Mouse (Mus musculus) lung, embryonic 15.5 days (tissue): ENCODE data around the gene Sstr5. TPM values are rescaled to one million over a fixed set of nuclear protein-coding genes. Genes with fewer than 3 reads are reported as not detected.

ENCODE experiments used
- ATAC-seq: fragments of 200-750 bp; cut with Nextera tagmentation; 2 replicates; pipeline ENCODE4 v1.8.0; 2017; ENCODE audit warnings: moderate number of reproducible peaks, borderline replicate concordance; ENCODE audit not compliant: low FRiP score, low TSS enrichment; ENCODE audit errors: extremely low read depth
- H3K27ac ChIP-seq: fragments of 300-500 bp; sonication (generic); 2 replicates; pipeline ENCODE4 v1.5.1; 2015; ENCODE audit warnings: moderate library complexity, mild to moderate bottlenecking, inconsistent platforms
- H3K27me3 ChIP-seq: fragments of 300-500 bp; sonication (generic); 2 replicates; pipeline ENCODE4 v1.6.1; 2015; ENCODE audit warnings: inconsistent platforms
- H3K36me3 ChIP-seq: fragments of 300-500 bp; sonication (generic); 2 replicates; pipeline ENCODE4 v1.6.1; 2015; ENCODE audit warnings: inconsistent platforms
- H3K4me1 ChIP-seq: fragments of 300-500 bp; sonication (generic); 2 replicates; pipeline ENCODE4 v1.6.1; 2015; ENCODE audit warnings: inconsistent platforms
- H3K4me2 ChIP-seq: fragments of 300-500 bp; sonication (generic); 2 replicates; pipeline ENCODE4 v1.6.1; 2015; ENCODE audit warnings: inconsistent platforms, mild to moderate bottlenecking, moderate library complexity
- H3K4me3 ChIP-seq: fragments of 300-500 bp; sonication (generic); 2 replicates; pipeline ENCODE4 v1.5.1; 2015; ENCODE audit warnings: mild to moderate bottlenecking, inconsistent platforms
- H3K9ac ChIP-seq: fragments of 300-500 bp; sonication (generic); 2 replicates; pipeline ENCODE4 v1.6.1; 2015; ENCODE audit warnings: inconsistent platforms
- H3K9me3 ChIP-seq: fragments of 300-500 bp; sonication (generic); 2 replicates; pipeline ENCODE4 v1.6.1; 2016; ENCODE audit warnings: inconsistent platforms
- WGBS: fragments of 180-500 bp; shearing (Covaris S2); methylation state at CpG from one replicate; pipeline ENCODE4 v1.1.7; 2015; 5-methylcytosine and 5-hydroxymethylcytosine counted together
- polyA plus RNA-seq: library from polyadenylated mRNA; unstranded; fragments of >200 nt; fragmentation: Nextera tagmentation; extraction: Ambion mirVana; gene quantifications from 2 replicates; pipeline ENCODE4 v1.2.1, GENCODE M21; 2015

Sstr5 gene
- polyA plus RNA-seq, 1 experiment from 2014 or later, result 0.09 TPM

DNA sequence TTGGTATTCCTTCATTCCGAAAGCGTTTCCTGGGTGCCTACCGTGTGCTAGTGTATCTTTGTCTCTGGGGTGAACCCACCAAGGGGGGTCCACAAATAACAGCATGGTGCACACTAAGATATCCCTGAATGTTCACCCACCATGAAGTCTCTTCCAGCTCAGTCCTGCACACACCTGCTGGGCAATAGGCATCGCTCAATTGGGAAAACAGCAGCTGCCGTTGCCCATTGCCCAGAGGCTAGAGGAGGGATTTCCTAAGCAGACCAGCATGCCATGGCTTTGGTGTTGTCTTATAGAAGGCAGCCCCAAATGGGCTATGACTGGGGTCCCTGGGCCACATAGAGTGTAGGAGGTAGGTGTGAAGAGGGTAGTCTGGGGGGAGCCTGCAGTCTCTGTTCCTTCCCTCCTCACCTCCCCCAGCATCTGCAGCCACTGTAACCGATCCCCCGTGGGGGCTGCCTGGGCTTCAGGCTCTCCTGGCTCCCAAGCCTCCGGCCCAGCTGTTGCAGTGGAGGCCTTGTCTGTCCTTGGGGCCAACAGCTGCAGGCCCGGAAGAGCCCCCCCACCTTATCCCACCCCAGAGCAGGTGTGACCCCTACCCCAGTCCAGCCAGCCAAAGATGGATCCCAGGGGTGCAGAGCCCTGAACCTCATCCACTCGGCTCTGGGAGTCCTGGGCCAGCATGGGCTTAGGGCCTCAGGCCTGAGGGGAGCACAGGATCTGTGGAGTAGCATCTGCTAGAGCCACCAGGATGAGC is 13.2 kb upstream of the Sstr5 start:
- no peak overlapping the region for H3K27ac ChIP-seq
- H3K4me2 ChIP-seq, result no peak overlapping the region
- no peaks in the 10 kb centered on the region for H3K9me3 ChIP-seq
- no peak overlapping the region for H3K4me3 ChIP-seq
- ATAC-seq, result 0 out of 2 replicates have a peak, but pooled peaks have one; percentile 21
- 75% methylated on average over 10 of the region's 10 CpGs for WGBS
- no peaks in the 10 kb centered on the region for H3K36me3 ChIP-seq
- no peaks in the 10 kb centered on the region; the same call in 1 of the 2 replicates for H3K27me3 ChIP-seq
- H3K9ac ChIP-seq, result no peak overlapping the region
- H3K4me1 ChIP-seq, result no peaks in the 10 kb centered on the region

DNA sequence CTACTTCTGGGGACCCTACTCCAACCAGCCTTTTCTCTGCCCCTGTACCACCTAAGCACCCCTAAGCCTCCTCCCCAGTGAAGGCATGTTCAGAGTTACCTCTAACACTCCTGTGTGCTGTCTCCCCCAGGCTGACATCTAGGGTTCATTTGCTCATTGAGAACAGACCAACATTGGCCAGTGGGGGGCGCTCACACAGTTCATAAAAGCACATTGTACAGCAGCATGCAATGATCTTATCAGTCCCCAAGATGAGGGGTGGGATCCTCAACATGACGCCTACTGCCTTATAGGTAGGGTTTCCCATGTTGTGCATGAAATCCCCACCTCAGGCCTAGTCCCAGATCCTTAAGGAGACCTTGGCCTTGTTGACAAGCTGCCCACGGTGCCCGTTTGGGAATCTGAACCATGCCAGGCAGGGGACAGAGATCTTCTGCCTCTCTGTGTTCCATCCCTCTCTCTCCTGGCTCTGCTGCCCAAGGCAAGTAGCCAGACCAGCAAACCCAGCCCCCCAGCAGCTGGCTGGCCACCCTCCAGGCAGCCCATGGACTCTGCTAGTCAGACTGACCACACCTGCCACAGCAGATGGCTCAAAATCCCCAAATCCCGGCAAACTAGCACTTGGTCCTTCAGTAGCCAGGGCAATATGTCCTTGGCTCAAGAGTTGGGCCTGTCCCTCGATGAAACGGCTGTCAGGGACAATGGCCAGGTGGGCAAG is 11.9 kb upstream of the Sstr5 start:
- 53% methylated on average over 7 of the region's 7 CpGs for WGBS
- H3K36me3 ChIP-seq, result no peaks in the 10 kb centered on the region
- no peak overlapping the region for H3K4me2 ChIP-seq
- no peak overlapping the region for H3K9ac ChIP-seq
- H3K4me1 ChIP-seq, result no peaks in the 10 kb centered on the region
- no peaks in the 10 kb centered on the region; the same call in 1 of the 2 replicates for H3K27me3 ChIP-seq
- no peak overlapping the region for H3K27ac ChIP-seq
- no peaks in the 10 kb centered on the region for H3K9me3 ChIP-seq
- H3K4me3 ChIP-seq, result no peak overlapping the region
- ATAC-seq, result no peak

DNA sequence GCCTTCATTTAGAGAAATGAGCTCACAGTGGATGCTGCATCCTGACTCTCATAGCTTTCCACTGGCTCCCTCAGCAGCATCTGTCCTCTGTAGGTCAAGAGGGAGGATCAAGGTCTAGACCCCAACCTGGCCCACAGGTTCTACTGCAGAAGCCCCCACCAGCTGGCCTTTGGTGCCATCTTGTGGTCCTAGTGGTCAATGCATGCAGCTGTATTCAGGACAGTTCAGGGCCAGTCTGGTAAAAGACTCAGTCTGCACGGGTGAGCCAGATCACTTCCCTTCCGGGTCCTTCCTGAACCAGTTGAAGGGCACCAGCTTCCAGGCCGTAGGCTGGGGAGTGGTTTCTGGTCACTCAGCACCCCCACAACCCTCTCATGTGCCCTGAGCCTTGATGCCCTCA is 10.7 kb upstream of the Sstr5 start:
- no peak for ATAC-seq
- Histone ChIP-seq H3K4me2 (no peak overlapping the region), H3K27ac (no peak overlapping the region), H3K4me1 (no peaks in the 10 kb centered on the region), H3K36me3 (no peaks in the 10 kb centered on the region), H3K9me3 (no peaks in the 10 kb centered on the region), H3K9ac (no peak overlapping the region), H3K4me3 (no peak overlapping the region), H3K27me3 (no peaks in the 10 kb centered on the region; the same call in 1 of the 2 replicates)
- WGBS, result 19% methylated on average over 3 of the region's 3 CpGs

DNA sequence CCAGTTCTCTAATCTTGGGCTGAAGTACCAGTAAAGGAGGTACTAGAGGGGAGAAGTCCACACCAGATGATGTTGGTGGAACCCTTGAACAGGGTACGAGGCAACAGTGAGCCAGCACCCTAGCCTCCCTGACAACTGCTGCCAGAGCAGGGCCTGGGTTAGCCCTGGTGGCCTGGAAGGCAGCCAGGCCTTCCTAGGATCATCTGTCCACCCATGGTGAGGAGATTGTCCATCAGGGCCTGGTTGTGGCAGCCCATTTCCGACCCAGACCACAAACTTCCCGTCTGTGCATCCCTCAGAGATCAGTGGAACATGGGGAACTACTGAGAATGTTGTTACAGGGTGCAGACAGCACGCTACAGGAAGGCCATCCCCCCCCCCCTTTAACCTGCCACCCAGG is 5.5 kb upstream of the Sstr5 start:
- no peak for ATAC-seq
- H3K27ac ChIP-seq, result no peak overlapping the region
- peaks cover 6% of the 10 kb centered on the region for H3K27me3 ChIP-seq
- H3K9ac ChIP-seq, result no peak overlapping the region
- no peaks in the 10 kb centered on the region for H3K36me3 ChIP-seq
- no peak overlapping the region for H3K4me2 ChIP-seq
- 55% methylated on average over 4 of the region's 4 CpGs for WGBS
- H3K4me1 ChIP-seq, result no peaks in the 10 kb centered on the region
- no peaks in the 10 kb centered on the region for H3K9me3 ChIP-seq
- H3K4me3 ChIP-seq, result no peak overlapping the region

DNA sequence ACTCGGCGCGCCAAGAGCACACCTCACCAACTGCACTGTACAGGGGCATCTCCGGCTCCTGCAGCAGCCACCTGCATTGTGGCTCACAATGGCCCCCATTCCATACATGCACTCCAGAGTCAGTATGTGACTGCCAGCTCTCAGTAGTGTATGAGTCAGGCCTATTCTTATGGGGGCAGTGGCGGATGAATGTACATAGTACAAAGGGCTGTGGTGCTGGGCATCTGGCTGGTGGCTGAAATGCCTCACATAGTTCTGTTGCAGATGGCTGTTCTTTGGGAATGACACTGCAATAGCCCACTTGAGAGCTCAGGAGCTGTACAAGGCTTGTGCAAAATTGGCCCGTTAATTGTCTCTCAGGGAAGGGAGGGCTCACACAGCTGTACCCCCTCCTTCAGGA is 15.0 kb downstream of the Sstr5 start:
- no peak overlapping the region for H3K27ac ChIP-seq
- 0 out of 2 replicates have a peak, but pooled peaks cover 4% of the 10 kb centered on the region for H3K27me3 ChIP-seq
- no peaks in the 10 kb centered on the region for H3K36me3 ChIP-seq
- H3K9ac ChIP-seq, result no peak overlapping the region
- 81% methylated on average over 6 of the region's 6 CpGs for WGBS
- no peak for ATAC-seq
- H3K4me2 ChIP-seq, result no peak overlapping the region
- H3K4me3 ChIP-seq, result no peak overlapping the region
- no peaks in the 10 kb centered on the region for H3K4me1 ChIP-seq
- H3K9me3 ChIP-seq, result no peaks in the 10 kb centered on the region

DNA sequence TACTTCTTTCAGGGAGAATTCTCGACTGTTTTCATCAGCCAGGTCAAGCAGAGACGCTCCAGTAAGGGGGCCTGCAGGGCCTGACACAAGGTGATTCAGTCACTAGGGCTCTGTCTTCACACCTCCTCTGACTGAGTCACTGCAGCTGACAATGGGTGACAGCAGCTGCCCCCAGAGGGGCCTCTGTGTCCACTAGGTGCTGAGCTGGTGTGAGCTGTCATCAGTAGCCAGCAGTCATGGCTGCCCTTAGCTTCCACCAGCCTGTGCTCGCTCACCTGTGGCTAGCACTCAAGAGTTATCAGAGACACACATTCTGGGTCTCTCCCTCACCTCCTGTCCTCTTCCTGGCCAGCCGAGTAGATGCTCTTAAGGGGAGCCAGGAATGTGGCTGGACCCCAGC is 16.3 kb downstream of the Sstr5 start:
- H3K9me3 ChIP-seq, result no peaks in the 10 kb centered on the region
- H3K27ac ChIP-seq, result no peak overlapping the region
- no peak overlapping the region for H3K4me3 ChIP-seq
- 0 out of 2 replicates have a peak, but pooled peaks cover 4% of the 10 kb centered on the region for H3K27me3 ChIP-seq
- H3K4me1 ChIP-seq, result no peaks in the 10 kb centered on the region
- no peak overlapping the region for H3K9ac ChIP-seq
- H3K36me3 ChIP-seq, result no peaks in the 10 kb centered on the region
- ATAC-seq, result no peak
- 30% methylated on average over 4 of the region's 4 CpGs for WGBS
- no peak overlapping the region for H3K4me2 ChIP-seq

DNA sequence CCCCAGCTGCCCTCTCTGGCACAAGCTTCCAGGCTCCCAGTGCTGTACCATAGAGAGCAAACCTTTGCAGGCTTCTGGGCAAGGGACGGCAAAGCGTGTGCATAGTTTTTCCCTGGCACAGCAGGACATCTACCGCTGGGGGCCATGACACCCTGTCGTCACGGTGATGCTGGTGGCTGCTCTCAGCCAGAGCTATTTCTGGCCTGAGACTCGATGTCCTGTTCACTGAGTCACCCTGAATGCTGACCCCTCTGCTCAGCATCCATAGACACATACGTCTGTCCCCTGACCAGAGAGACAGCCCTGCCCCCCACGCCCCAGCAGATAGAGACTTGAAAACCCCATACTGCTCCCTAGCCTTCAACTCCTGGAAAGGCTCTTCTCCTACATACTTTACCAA is 16.9 kb downstream of the Sstr5 start:
- no peaks in the 10 kb centered on the region for H3K9me3 ChIP-seq
- no peak for ATAC-seq
- H3K4me3 ChIP-seq, result no peak overlapping the region
- H3K27me3 ChIP-seq, result peaks cover 8% of the 10 kb centered on the region
- WGBS, result 47% methylated on average over 8 of the region's 8 CpGs
- no peak overlapping the region for H3K9ac ChIP-seq
- no peak overlapping the region for H3K4me2 ChIP-seq
- H3K27ac ChIP-seq, result no peak overlapping the region
- H3K4me1 ChIP-seq, result no peaks in the 10 kb centered on the region
- H3K36me3 ChIP-seq, result no peaks in the 10 kb centered on the region

DNA sequence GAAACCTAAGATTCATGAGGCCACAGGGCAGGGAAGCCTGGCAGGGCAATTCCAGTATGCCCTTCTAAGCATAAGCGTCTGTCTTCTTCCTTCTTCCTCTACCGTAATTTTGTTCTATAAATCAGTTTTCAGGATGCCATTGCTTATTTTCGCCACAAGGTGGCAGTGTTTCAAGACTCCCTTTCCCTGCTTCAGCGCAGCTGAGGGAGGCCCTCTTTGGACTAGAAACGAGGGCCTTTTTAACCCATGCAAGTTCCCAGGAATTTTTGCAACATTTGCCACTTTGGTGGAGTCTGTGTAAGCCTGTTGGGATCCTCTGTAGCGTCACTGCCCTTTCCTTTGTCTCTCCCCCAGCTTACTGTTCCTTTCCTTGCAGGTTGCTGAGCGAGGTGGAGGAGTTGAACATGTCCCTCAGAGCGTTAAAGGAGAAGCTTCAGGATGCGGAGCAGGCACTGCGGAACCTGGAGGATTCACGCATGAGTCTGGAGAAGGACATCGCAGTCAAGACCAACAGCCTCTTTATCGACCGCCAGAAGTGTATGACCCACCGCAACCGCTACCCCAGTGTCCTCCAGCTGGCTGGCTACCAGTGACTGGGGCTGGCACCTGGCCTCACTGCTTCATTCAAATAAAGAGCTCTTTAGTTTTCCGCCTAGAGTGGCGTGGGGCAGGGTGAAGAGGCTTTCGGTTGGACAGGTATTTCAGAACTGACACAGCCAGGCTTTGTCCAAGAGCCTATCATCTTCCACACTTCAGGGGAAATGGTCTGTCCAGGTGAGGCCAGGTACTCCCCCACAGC is 20.9 kb downstream of the Sstr5 start:
- H3K4me1 ChIP-seq, result peaks cover 8% of the 10 kb centered on the region; the same call in 1 of the 2 replicates
- H3K27ac ChIP-seq, result no peak overlapping the region
- WGBS, result 29% methylated on average over 19 of the region's 19 CpGs
- no peak overlapping the region for H3K9ac ChIP-seq
- no peak for ATAC-seq
- H3K27me3 ChIP-seq, result peaks cover 30% of the 10 kb centered on the region
- no peak overlapping the region for H3K4me3 ChIP-seq
- 0 out of 2 replicates have a peak overlapping the region, but pooled peaks have one; percentile 6 for H3K4me2 ChIP-seq
- no peaks in the 10 kb centered on the region for H3K9me3 ChIP-seq
- H3K36me3 ChIP-seq, result no peaks in the 10 kb centered on the region

DNA sequence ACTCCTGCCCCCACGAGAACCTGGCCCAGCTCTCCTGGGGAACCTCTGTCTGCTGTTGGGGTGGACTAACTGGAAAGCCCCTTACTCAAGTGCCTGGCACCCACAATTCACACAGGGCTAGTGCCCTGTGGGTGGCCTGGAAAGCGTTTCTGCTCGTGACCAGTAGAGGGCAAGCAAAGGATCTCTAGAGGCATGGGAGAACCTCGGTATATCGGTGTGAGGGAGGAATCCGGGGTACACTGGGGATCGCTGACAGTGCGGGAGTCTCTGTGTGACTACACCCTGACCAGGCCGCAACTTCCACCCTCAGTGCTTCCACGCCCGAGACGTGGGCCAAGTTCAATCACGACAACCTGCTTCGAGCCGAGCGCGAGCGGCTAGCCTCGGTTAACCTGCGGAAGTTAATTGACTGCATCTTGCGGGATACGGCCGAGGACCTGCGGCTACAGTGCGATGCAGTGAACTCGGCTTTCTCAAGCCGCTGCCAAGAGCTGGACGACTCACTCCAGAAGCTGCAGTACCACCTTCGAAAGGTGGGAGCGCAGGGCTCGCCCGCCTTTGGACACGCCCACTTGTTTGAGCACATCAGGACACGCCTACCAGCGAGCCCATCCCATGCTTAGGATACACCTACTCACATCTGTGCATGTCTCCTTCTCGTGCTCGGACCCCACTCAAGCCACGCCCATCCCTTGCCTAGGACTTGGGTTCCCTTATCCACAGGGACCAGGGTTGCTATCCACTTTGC is 22.6 kb downstream of the Sstr5 start:
- peaks cover 30% of the 10 kb centered on the region for H3K27me3 ChIP-seq
- 2% methylated on average over 38 of the region's 38 CpGs for WGBS
- peaks cover 8% of the 10 kb centered on the region; the same call in 1 of the 2 replicates for H3K4me1 ChIP-seq
- peak overlapping the region; percentile 76 for H3K4me2 ChIP-seq
- no peak for ATAC-seq
- H3K36me3 ChIP-seq, result no peaks in the 10 kb centered on the region
- no peaks in the 10 kb centered on the region for H3K9me3 ChIP-seq
- H3K27ac ChIP-seq, result no peak overlapping the region
- H3K4me3 ChIP-seq, result peak overlapping the region; percentile 37
- H3K9ac ChIP-seq, result no peak overlapping the region

DNA sequence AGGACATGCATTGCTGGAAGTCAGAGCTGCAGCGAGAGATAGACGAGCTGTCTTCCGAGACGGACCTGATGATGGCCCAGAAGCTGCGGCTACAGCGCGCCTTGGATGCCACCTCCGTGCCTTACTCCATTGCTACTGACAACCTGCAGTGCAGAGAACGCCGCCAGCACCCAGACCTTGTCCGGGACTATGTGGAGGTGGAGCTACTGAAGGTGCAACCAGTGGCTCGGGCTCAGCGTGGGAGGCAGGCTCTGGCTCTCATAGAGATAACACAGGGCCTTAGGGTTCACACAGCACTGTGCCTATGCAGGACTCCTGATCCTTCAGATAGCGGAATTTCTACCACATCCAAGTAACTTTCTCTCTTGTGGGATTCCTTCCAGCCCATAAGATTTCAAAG is 25.0 kb downstream of the Sstr5 start:
- no peaks in the 10 kb centered on the region for H3K36me3 ChIP-seq
- H3K4me2 ChIP-seq, result peak overlapping the region; percentile 9
- H3K27ac ChIP-seq, result no peak overlapping the region
- no peak overlapping the region for H3K4me3 ChIP-seq
- WGBS, result 27% methylated on average over 14 of the region's 14 CpGs
- peaks cover 8% of the 10 kb centered on the region; the same call in 1 of the 2 replicates for H3K4me1 ChIP-seq
- no peaks in the 10 kb centered on the region for H3K9me3 ChIP-seq
- ATAC-seq, result no peak
- no peak overlapping the region for H3K9ac ChIP-seq
- peaks cover 30% of the 10 kb centered on the region for H3K27me3 ChIP-seq

DNA sequence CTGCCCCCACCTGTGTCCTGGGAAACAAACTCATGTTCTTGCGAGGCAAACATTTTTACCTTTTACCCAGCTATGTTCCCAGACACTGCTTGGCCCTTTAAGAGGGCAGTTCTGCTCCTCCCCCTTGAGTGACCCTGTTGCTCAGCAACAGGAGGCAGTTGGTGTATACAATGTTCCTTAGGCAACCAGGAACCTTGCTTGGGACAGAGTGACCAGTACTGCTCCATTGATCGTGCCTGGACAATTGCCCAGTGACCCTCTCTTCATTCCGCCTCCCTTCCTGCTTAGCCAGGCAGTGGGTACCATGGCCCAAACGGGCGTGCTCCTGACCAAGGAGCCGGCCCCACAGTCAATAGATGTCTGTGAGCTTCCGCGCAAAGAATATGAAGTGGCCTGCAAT is 25.7 kb downstream of the Sstr5 start:
- H3K36me3 ChIP-seq, result no peaks in the 10 kb centered on the region
- ATAC-seq, result no peak
- H3K27ac ChIP-seq, result no peak overlapping the region
- H3K9ac ChIP-seq, result no peak overlapping the region
- H3K4me3 ChIP-seq, result no peak overlapping the region
- 34% methylated on average over 8 of the region's 8 CpGs for WGBS
- H3K27me3 ChIP-seq, result peaks cover 30% of the 10 kb centered on the region
- no peaks in the 10 kb centered on the region for H3K9me3 ChIP-seq
- H3K4me2 ChIP-seq, result peak overlapping the region; percentile 9
- peaks cover 8% of the 10 kb centered on the region; the same call in 1 of the 2 replicates for H3K4me1 ChIP-seq
